Comparison of ENCODE assay signal across 8 mouse cellular contexts in genomic region chr10:91182291-91182990, GRCm38 (mm10). TPM values are rescaled to one million over a fixed set of nuclear protein-coding genes. Genes with fewer than 3 reads are reported as not detected.
DNase-seq lines count a peak whose midpoint lies in the region; ATAC-seq and TF ChIP-seq lines count a peak whose summit lies in the region.

No protein-coding gene starts in this region.

- no peak for ATAC-seq in lung, embryonic 14.5 days (ENCODE audit: insufficient read depth)
- ATAC-seq in heart, embryonic 12.5 days (ENCODE audit: insufficient number of reproducible peaks, low FRiP score) = no peak
- no peak for ATAC-seq in neural tube, embryonic 12.5 days (ENCODE audit: low FRiP score, low read depth)

- peak overlapping the region; percentile 100 for H3K27ac ChIP-seq in lung, embryonic 14.5 days (ENCODE audit: low read depth)
- H3K27ac ChIP-seq in brown adipose tissue, adult 24 weeks (replicated peaks; ENCODE audit: low read depth, low read length) = peak overlapping the region; percentile 83
- H3K27ac ChIP-seq in heart, embryonic 12.5 days (ENCODE audit: poor library complexity, severe bottlenecking) = peak overlapping the region; percentile 99
- peak overlapping the region; percentile 55 for H3K27ac ChIP-seq in liver, adult 2 months (replicated peaks; ENCODE audit: insufficient read depth, low read depth, low read length)
- H3K27ac ChIP-seq in neural tube, embryonic 12.5 days = peak overlapping the region; percentile 96

- no peaks in the 10 kb centered on the region for H3K27me3 ChIP-seq in lung, embryonic 14.5 days (ENCODE audit: insufficient read depth, low read length)
- no peaks in the 10 kb centered on the region for H3K27me3 ChIP-seq in heart, embryonic 12.5 days (replicated peaks)
- H3K27me3 ChIP-seq in liver, adult 2 months (ENCODE audit: control insufficient read depth, insufficient read depth, low read length) = no peaks in the 10 kb centered on the region
- no peaks in the 10 kb centered on the region for H3K27me3 ChIP-seq in neural tube, embryonic 12.5 days (replicated peaks)

- intact Hi-C loops in left cerebral cortex, postnatal 4 days (cut with DNase I) = no loop called here

- WGBS in lung, embryonic 14.5 days = 2% methylated on average over 16 of the region's 16 CpGs
- 3% methylated on average over 16 of the region's 16 CpGs for WGBS in heart, embryonic 12.5 days
- 3% methylated on average over 16 of the region's 16 CpGs for WGBS in liver, adult 2 months
- 4% methylated on average over 16 of the region's 16 CpGs for WGBS in neural tube, embryonic 12.5 days

- H3K4me2 ChIP-seq in lung, embryonic 14.5 days = peak overlapping the region; percentile 67
- H3K4me2 ChIP-seq in heart, embryonic 12.5 days = peak overlapping the region; percentile 64
- H3K4me2 ChIP-seq in neural tube, embryonic 12.5 days (replicated peaks) = peak overlapping the region; percentile 58

- no peak for TF ChIP-seq CTCF in lung, embryonic 14.5 days (IDR thresholded peaks at IDR 0.05; ENCODE audit: low read depth)
- TF ChIP-seq CTCF in liver, adult 2 months (IDR thresholded peaks at IDR 0.05; ENCODE audit: low read depth, low read length) = no peak

- DNase-seq in lung, embryonic 14.5 days = peak; percentile 81
- DNase-seq in lung, adult 18-20 months = no peak
- no peak for DNase-seq in liver, adult 2 months (ENCODE audit: extremely low read depth, low read depth, low spot score)
- DNase-seq in left cerebral cortex, postnatal 4 days = no peak
- DNase-seq in right cerebral cortex, postnatal 4 days = no peak

- no peak for TF ChIP-seq POLR2A in liver, adult 2 months (IDR thresholded peaks at IDR 0.05; ENCODE audit: extremely low read depth, insufficient read depth, low read length)

- no peaks in the 10 kb centered on the region for H3K36me3 ChIP-seq in lung, embryonic 14.5 days (ENCODE audit: insufficient read depth)
- no peaks in the 10 kb centered on the region for H3K36me3 ChIP-seq in heart, embryonic 12.5 days
- no peaks in the 10 kb centered on the region for H3K36me3 ChIP-seq in liver, adult 2 months (ENCODE audit: control insufficient read depth, insufficient read depth, low read length)
- H3K36me3 ChIP-seq in neural tube, embryonic 12.5 days = no peaks in the 10 kb centered on the region

- peak overlapping the region; percentile 57 for H3K9ac ChIP-seq in lung, embryonic 14.5 days
- peak overlapping the region; percentile 74 for H3K9ac ChIP-seq in heart, embryonic 12.5 days
- peak overlapping the region; percentile 64; the same call in 1 of the 2 replicates for H3K9ac ChIP-seq in liver, adult 2 months (ENCODE audit: low read depth, low read length)
- H3K9ac ChIP-seq in neural tube, embryonic 12.5 days = peak overlapping the region; percentile 56

- no peaks in the 10 kb centered on the region for H3K4me1 ChIP-seq in lung, embryonic 14.5 days (ENCODE audit: insufficient read depth)
- peaks cover 5% of the 10 kb centered on the region; the same call in 1 of the 2 replicates for H3K4me1 ChIP-seq in brown adipose tissue, adult 24 weeks (ENCODE audit: control insufficient read depth, insufficient read depth, insufficient read length, low read length)
- peaks cover 24% of the 10 kb centered on the region for H3K4me1 ChIP-seq in heart, embryonic 12.5 days (replicated peaks)
- H3K4me1 ChIP-seq in liver, adult 2 months (ENCODE audit: control insufficient read depth, insufficient read depth, low read length) = peaks cover 14% of the 10 kb centered on the region
- peaks cover 14% of the 10 kb centered on the region for H3K4me1 ChIP-seq in neural tube, embryonic 12.5 days

- H3K9me3 ChIP-seq in lung, embryonic 14.5 days (ENCODE audit: low read depth, low read length) = no peaks in the 10 kb centered on the region
- H3K9me3 ChIP-seq in heart, embryonic 12.5 days (replicated peaks) = no peaks in the 10 kb centered on the region
- no peaks in the 10 kb centered on the region for H3K9me3 ChIP-seq in neural tube, embryonic 12.5 days

- H3K4me3 ChIP-seq in lung, embryonic 14.5 days (ENCODE audit: low read depth, low read length) = peak overlapping the region; percentile 46
- peak overlapping the region; percentile 69 for H3K4me3 ChIP-seq in brown adipose tissue, adult 24 weeks (ENCODE audit: insufficient read depth, low read depth, low read length)
- peak overlapping the region; percentile 59 for H3K4me3 ChIP-seq in heart, embryonic 12.5 days
- H3K4me3 ChIP-seq in liver, adult 2 months (ENCODE audit: insufficient read depth, low read depth, low read length) = peak overlapping the region; percentile 53
- peak overlapping the region; percentile 48 for H3K4me3 ChIP-seq in neural tube, embryonic 12.5 days

- H3K79me2 ChIP-seq in liver, adult 2 months (ENCODE audit: control insufficient read depth, insufficient read depth, low read length) = no peaks in the 10 kb centered on the region

RNA-seq across cellular contexts. Expression of gene Tmpo, which starts 1.3 kb away (rescaled TPM):
- polyA plus RNA-seq in lung, embryonic 14.5 days (2014; fragmentation: Nextera tagmentation; extraction: Ambion mirVana) = 317 and 337 TPM in 2 replicates
- 10.0 and 16.6 TPM in 2 replicates for polyA plus RNA-seq in brown adipose tissue, adult 24 weeks (2012; ENCODE audit: insufficient read depth, insufficient read length, missing spikeins)
- 203 and 212 TPM in 2 replicates for polyA plus RNA-seq in heart, embryonic 12.5 days (2016; fragmentation: Nextera tagmentation; extraction: Ambion mirVana)
- total RNA-seq in liver, adult 2 months (2014; rRNA removed) = 38.4 and 43.3 TPM in 2 replicates
- polyA plus RNA-seq in liver, adult 2 months (2012; rRNA removed) = 10.7 and 12.1 TPM in 2 replicates
- polyA plus RNA-seq in neural tube, embryonic 12.5 days (2016; fragmentation: Nextera tagmentation; extraction: Ambion mirVana) = 269 and 292 TPM in 2 replicates
- total RNA-seq in left cerebral cortex, postnatal 4 days (2021) = 10 to 100 TPM; 70.0 to 76.8 TPM

RNA-seq across cellular contexts. Expression of gene Slc25a3, which starts 58.6 kb away (rescaled TPM):
- 470 and 474 TPM in 2 replicates for polyA plus RNA-seq in lung, embryonic 14.5 days (2014; fragmentation: Nextera tagmentation; extraction: Ambion mirVana)
- polyA plus RNA-seq in brown adipose tissue, adult 24 weeks (2012; ENCODE audit: insufficient read depth, insufficient read length, missing spikeins) = 491 and 596 TPM in 2 replicates
- 782 and 785 TPM in 2 replicates for polyA plus RNA-seq in heart, embryonic 12.5 days (2016; fragmentation: Nextera tagmentation; extraction: Ambion mirVana)
- 222 and 288 TPM in 2 replicates for total RNA-seq in liver, adult 2 months (2014; rRNA removed)
- polyA plus RNA-seq in liver, adult 2 months (2012; rRNA removed) = 269 and 371 TPM in 2 replicates
- polyA plus RNA-seq in neural tube, embryonic 12.5 days (2016; fragmentation: Nextera tagmentation; extraction: Ambion mirVana) = 415 and 417 TPM in 2 replicates
- 100 to 1,000 TPM; 388 to 413 TPM for total RNA-seq in left cerebral cortex, postnatal 4 days (2021)

Comparison
In these comparisons a context has a peak if more than half of its experiments do, and no peak if none do; other contexts are left out.
1. RNA of gene Tmpo, which starts 1.3 kb away (polyA plus RNA-seq): 317 to 337 TPM in lung, embryonic 14.5 days, 269 to 292 TPM in neural tube, embryonic 12.5 days and 203 to 212 TPM in heart, embryonic 12.5 days; 10.7 to 12.1 TPM in liver, adult 2 months and 10.0 to 16.6 TPM in brown adipose tissue, adult 24 weeks; every median in the first group is over 10 times any median in the second.
2. Peak in every context shown above with its lines, with median percentiles within 50 percentile points of each other: H3K27ac ChIP-seq, H3K4me2 ChIP-seq, H3K4me3 ChIP-seq and H3K9ac ChIP-seq.